ENCODE assay signal across 8 mouse cellular contexts in the genomic region with DNA sequence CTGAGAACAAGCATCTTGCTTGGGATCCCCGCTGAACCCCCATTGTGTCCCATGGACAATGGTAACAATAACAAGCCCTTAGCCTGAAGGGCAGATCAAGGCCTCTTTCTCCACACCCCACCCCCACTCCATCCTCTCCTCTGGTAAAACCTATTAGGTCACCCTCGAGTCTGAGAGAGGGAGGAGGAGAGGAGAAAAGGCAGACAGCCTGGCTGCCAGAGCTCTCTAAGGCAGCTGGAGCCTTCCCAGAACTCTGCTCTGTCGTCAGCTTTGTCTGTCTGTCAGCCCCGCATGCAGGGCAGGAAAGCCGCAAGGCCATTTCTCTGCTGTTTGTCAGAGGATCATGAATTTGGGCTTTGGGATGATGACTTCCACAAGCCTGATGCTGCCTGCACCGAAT.
A peak's percentile ranks its signal among the peaks of the same experiment; 100 is the strongest.
DNase-seq lines count a peak whose midpoint lies in the region; ATAC-seq lines count a peak whose summit lies in the region.

No protein-coding gene starts in this region.

- H3K27me3 ChIP-seq in embryonic facial prominence, embryonic 11.5 days (ENCODE audit: control insufficient read depth, insufficient read depth, low read length), result no peaks in the 10 kb centered on the region
- H3K27me3 ChIP-seq in midbrain, embryonic 13.5 days, result no peaks in the 10 kb centered on the region

- DNase-seq in kidney, postnatal 4 days, result peak; percentile 38 to 47
- no peak for DNase-seq in kidney, adult 11 months
- DNase-seq in embryonic facial prominence, embryonic 11.5 days (ENCODE audit: low spot score), result peak; percentile 33
- peak; percentile 19 for DNase-seq in heart, postnatal 25 days (ENCODE audit: low spot score)
- DNase-seq in left cerebral cortex, adult 8-10 months (ENCODE audit: low spot score in 2 of 2), result no peak
- no peak for DNase-seq in right cerebral cortex, postnatal 36 days (ENCODE audit: low spot score in 2 of 2)

- no peaks in the 10 kb centered on the region for H3K9me3 ChIP-seq in embryonic facial prominence, embryonic 11.5 days (replicated peaks; ENCODE audit: control insufficient read depth, low read length)
- H3K9me3 ChIP-seq in midbrain, embryonic 13.5 days, result no peaks in the 10 kb centered on the region

- no peak overlapping the region for H3K9ac ChIP-seq in embryonic facial prominence, embryonic 11.5 days (replicated peaks; ENCODE audit: low read length)
- 0 out of 2 replicates have a peak overlapping the region, but pooled peaks have one; percentile 32 for H3K9ac ChIP-seq in midbrain, embryonic 13.5 days (replicated peaks)

- H3K4me1 ChIP-seq in embryonic facial prominence, embryonic 11.5 days (ENCODE audit: control insufficient read depth, insufficient read depth, low read length), result no peaks in the 10 kb centered on the region
- peaks cover 8% of the 10 kb centered on the region for H3K4me1 ChIP-seq in midbrain, embryonic 13.5 days (replicated peaks)

- H3K27ac ChIP-seq in embryonic facial prominence, embryonic 11.5 days (replicated peaks; ENCODE audit: low read depth, low read length), result no peak overlapping the region
- no peak overlapping the region for H3K27ac ChIP-seq in midbrain, embryonic 13.5 days

- ATAC-seq in embryonic facial prominence, embryonic 11.5 days (replicated peaks; ENCODE audit: insufficient number of reproducible peaks, low FRiP score, low TSS enrichment, low read depth), result 0 out of 2 replicates have a peak, but pooled peaks have one; percentile 59
- peak; percentile 71; the same call in 1 of the 2 replicates for ATAC-seq in midbrain, embryonic 13.5 days
- no peak for ATAC-seq in erythroid progenitor cell, adult 5-6 weeks (replicated peaks; ENCODE audit: low FRiP score, poor library complexity, severe bottlenecking)

- no peak overlapping the region for H3K4me3 ChIP-seq in embryonic facial prominence, embryonic 11.5 days (ENCODE audit: low read depth, low read length)
- no peak overlapping the region for H3K4me3 ChIP-seq in midbrain, embryonic 13.5 days (replicated peaks)

- intact Hi-C loops in heart, postnatal 25 days (cut with DNase I), result no loop called here

- H3K36me3 ChIP-seq in embryonic facial prominence, embryonic 11.5 days (replicated peaks; ENCODE audit: control insufficient read depth, insufficient read depth, low read depth, low read length), result no peaks in the 10 kb centered on the region
- no peaks in the 10 kb centered on the region for H3K36me3 ChIP-seq in midbrain, embryonic 13.5 days

- 28% methylated on average over 6 of the region's 6 CpGs for WGBS in embryonic facial prominence, embryonic 11.5 days
- WGBS in midbrain, embryonic 13.5 days, result 12% methylated on average over 6 of the region's 6 CpGs

- no peak overlapping the region for H3K4me2 ChIP-seq in embryonic facial prominence, embryonic 11.5 days (ENCODE audit: low read depth, low read length)
- H3K4me2 ChIP-seq in midbrain, embryonic 13.5 days (replicated peaks), result peak overlapping the region; percentile 16; the same call in 1 of the 2 replicates

Comparison
In these comparisons a context has a peak if more than half of its experiments do, and no peak if none do; other contexts are left out.
1. DNase-seq: peak in kidney, postnatal 4 days (2 of 2), embryonic facial prominence, embryonic 11.5 days (single experiment) and heart, postnatal 25 days (single experiment); none in kidney, adult 11 months (single experiment), left cerebral cortex, adult 8-10 months (0 of 2) and right cerebral cortex, postnatal 36 days (0 of 2).